Mouse (Mus musculus) limb, embryonic 14.5 days (tissue): Measurements from ENCODE around the gene Unc5b. TPM values are rescaled to one million over a fixed set of nuclear protein-coding genes. Genes with fewer than 3 reads are reported as not detected.

Experiments used
- ATAC-seq: fragments of 200-750 bp; cut with Nextera tagmentation; 2 replicates; pipeline ENCODE4 v1.8.0; 2017; ENCODE audit warnings: low read depth, moderate number of reproducible peaks, moderate TSS enrichment; ENCODE audit not compliant: low FRiP score
- DNase-seq: peaks from one replicate; pipeline ENCODE4 v3.0.0-alpha.2; 2015; ENCODE audit warnings: low spot score
- H3K27ac ChIP-seq: fragments of 300-500 bp; sonication (generic); replicated peaks from 2 replicates; pipeline ENCODE4 v1.5.1; 2014; ENCODE audit warnings: low read depth, mild to moderate bottlenecking, low read length, moderate library complexity, mixed read lengths
- H3K27me3 ChIP-seq: fragments of 300-500 bp; sonication (generic); 2 replicates; pipeline ENCODE4 v1.6.1; 2014; ENCODE audit warnings: low read length, mixed read lengths; ENCODE audit not compliant: control insufficient read depth, insufficient read depth
- H3K36me3 ChIP-seq: fragments of 300-500 bp; sonication (generic); 2 replicates; pipeline ENCODE4 v1.6.1; 2014; ENCODE audit warnings: mild to moderate bottlenecking, low read length, moderate library complexity, mixed read lengths; ENCODE audit not compliant: control insufficient read depth, insufficient read depth
- H3K4me1 ChIP-seq: fragments of 300-500 bp; sonication (generic); 2 replicates; pipeline ENCODE4 v1.6.1; 2014; ENCODE audit warnings: antibody characterized with exemption, low read length, mixed read lengths; ENCODE audit not compliant: control insufficient read depth, insufficient read depth
- H3K4me2 ChIP-seq: fragments of 300-500 bp; sonication (generic); replicated peaks from 2 replicates; pipeline ENCODE4 v1.6.1; 2014; ENCODE audit warnings: low read depth, mild to moderate bottlenecking, low read length, moderate library complexity; ENCODE audit not compliant: severe bottlenecking
- H3K4me3 ChIP-seq: fragments of 300-500 bp; sonication (generic); replicated peaks from 2 replicates; pipeline ENCODE4 v1.5.1; 2014; ENCODE audit warnings: low read length
- H3K9ac ChIP-seq: fragments of 300-500 bp; sonication (generic); 2 replicates; pipeline ENCODE4 v1.6.1; 2014; ENCODE audit warnings: mild to moderate bottlenecking, low read depth, low read length, moderate library complexity; ENCODE audit not compliant: severe bottlenecking
- H3K9me3 ChIP-seq: fragments of 300-500 bp; sonication (generic); 2 replicates; pipeline ENCODE4 v1.6.1; 2016; ENCODE audit warnings: low read length; ENCODE audit not compliant: control insufficient read depth
- POLR2A ChIP-seq: fragments of 200-500 bp; IDR thresholded peaks from 2 replicates; pipeline ENCODE4 v1.8.0; 2012; ENCODE audit warnings: inconsistent platforms, mild to moderate bottlenecking, moderate library complexity, borderline replicate concordance; ENCODE audit not compliant: insufficient read depth, insufficient read length; ENCODE audit errors: extremely low read depth
- WGBS: fragments of 180-500 bp; shearing (Covaris S2); extraction: QIAGEN DNeasy Blood & Tissue Kit; methylation state at CpG from one replicate; pipeline ENCODE4 v1.1.7; 2014; 5-methylcytosine and 5-hydroxymethylcytosine counted together
- polyA plus RNA-seq, 2 experiments: library from polyadenylated mRNA; depleted of rRNA in 1 of 2; stranded (reverse) in 1 of 2; unstranded in 1 of 2; fragments of >200 nt; fragmentation: Nextera tagmentation in 1 of 2; extraction: Ambion mirVana in 1 of 2; gene quantifications; 2 replicates each; pipeline versions ENCODE4 v1.2.1 to v1.2.3; 2012 to 2014

Unc5b gene
- polyA plus RNA-seq (2012; rRNA removed) (21.8 and 29.6 TPM in 2 replicates), polyA plus RNA-seq (2014; fragmentation: Nextera tagmentation; extraction: Ambion mirVana) (6.2 and 7.0 TPM in 2 replicates)

- TF ChIP-seq POLR2A, result peak; percentile 93
Measured at GRCm38 (mm10) chr10:60831379-60831778, at the start of gene Unc5b. Unc5b (minus strand) TSS chr10:60831581.

DNA sequence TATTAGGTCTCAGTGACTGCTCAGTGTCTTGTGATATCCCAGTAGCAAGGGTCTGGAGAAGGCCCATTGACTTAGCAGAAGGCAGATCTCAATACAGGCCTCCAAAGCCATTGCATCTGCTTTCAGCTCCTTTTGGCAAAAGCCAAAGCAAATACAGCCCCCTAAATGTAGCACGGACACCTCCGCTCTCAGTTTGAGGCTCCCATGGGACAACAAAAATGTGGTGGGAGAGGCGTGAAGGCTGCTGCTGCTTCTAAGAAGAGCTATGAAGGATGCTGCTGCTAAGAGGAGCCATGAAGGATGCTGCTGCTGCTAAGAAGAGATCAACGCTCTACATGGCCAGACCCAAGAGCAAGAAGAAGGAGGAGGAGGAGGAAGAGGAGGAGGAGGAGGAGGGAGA lies 48.4 kb upstream of the Unc5b start:
- WGBS, result 87% methylated on average over 4 of the region's 4 CpGs

More at GRCm38 (mm10) chr10:60831379-60831778, at the start of gene Unc5b:
- H3K9me3 ChIP-seq, result no peaks in the 10 kb centered on the region
- WGBS, result under 1% methylated on average over 48 of the region's 53 CpGs
- peak within 1 kb of the TSS; percentile 76 for H3K4me3 ChIP-seq
- peak within 1 kb of the TSS; percentile 74 for H3K27ac ChIP-seq
- H3K4me1 ChIP-seq, result peaks cover 38% of the 10 kb centered on the region
- H3K36me3 ChIP-seq, result no peaks in the 10 kb centered on the region
- peak within 1 kb of the TSS; percentile 79 for H3K9ac ChIP-seq
- peak within 1 kb of the TSS; percentile 96 for H3K4me2 ChIP-seq
- ATAC-seq, result peak; percentile 94
- peak; percentile 90 for DNase-seq
- no peaks in the 10 kb centered on the region; the same call in 1 of the 2 replicates for H3K27me3 ChIP-seq

DNA sequence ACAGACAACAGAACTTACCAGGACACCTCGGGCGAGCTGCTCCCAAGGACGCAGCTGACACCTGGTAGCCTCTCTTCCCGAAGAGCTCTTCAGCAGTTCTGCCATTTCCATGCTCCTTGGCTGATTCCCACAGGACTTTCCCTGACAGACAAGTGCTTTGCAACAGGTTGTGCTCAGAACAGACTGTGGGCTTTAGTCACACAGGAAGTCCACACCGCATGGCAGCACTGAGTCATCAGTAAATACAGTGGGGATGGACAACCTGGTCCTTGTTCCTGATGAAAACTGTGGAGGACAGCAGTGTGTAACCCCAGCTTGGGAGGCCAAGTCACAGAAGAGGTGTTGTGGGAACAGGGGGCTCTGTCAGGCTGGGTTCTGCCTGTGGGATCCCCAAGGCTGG lies 45.7 kb upstream of the Unc5b start:
- no peak overlapping the region for H3K9ac ChIP-seq
- no peaks in the 10 kb centered on the region for H3K27me3 ChIP-seq
- no peaks in the 10 kb centered on the region for H3K36me3 ChIP-seq
- H3K4me3 ChIP-seq, result no peak overlapping the region
- 85% methylated on average over 5 of the region's 5 CpGs for WGBS
- no peak for DNase-seq
- H3K4me2 ChIP-seq, result no peak overlapping the region
- H3K27ac ChIP-seq, result no peak overlapping the region
- TF ChIP-seq POLR2A, result no peak
- no peaks in the 10 kb centered on the region for H3K4me1 ChIP-seq
- no peak for ATAC-seq
- no peaks in the 10 kb centered on the region for H3K9me3 ChIP-seq

More for the DNA sequence above, 48.4 kb upstream of the Unc5b start:
- Histone ChIP-seq H3K4me2 (no peak overlapping the region), H3K36me3 (no peaks in the 10 kb centered on the region), H3K4me3 (no peak overlapping the region), H3K27me3 (no peaks in the 10 kb centered on the region), H3K9ac (no peak overlapping the region), H3K4me1 (no peaks in the 10 kb centered on the region), H3K27ac (no peak overlapping the region), H3K9me3 (no peaks in the 10 kb centered on the region)
- no peak for TF ChIP-seq POLR2A
- no peak for DNase-seq
- no peak for ATAC-seq

GRCm38 (mm10) chr10:60875011-60875410 lies 43.6 kb upstream of the Unc5b start:
- H3K9ac ChIP-seq, result no peak overlapping the region
- ATAC-seq, result no peak
- H3K27ac ChIP-seq, result no peak overlapping the region
- H3K9me3 ChIP-seq, result no peaks in the 10 kb centered on the region
- H3K4me1 ChIP-seq, result no peaks in the 10 kb centered on the region
- no peak for DNase-seq
- H3K4me2 ChIP-seq, result no peak overlapping the region
- H3K27me3 ChIP-seq, result no peaks in the 10 kb centered on the region
- no peak overlapping the region for H3K4me3 ChIP-seq
- 84% methylated on average over 1 of the region's 1 CpGs for WGBS
- H3K36me3 ChIP-seq, result no peaks in the 10 kb centered on the region
- TF ChIP-seq POLR2A, result no peak

GRCm38 (mm10) chr10:60863318-60863717 lies 31.9 kb upstream of the Unc5b start:
- 81% methylated on average over 6 of the region's 6 CpGs for WGBS
- Histone ChIP-seq H3K27me3 (no peaks in the 10 kb centered on the region), H3K4me1 (0 out of 2 replicates have a peak, but pooled peaks cover 3% of the 10 kb centered on the region), H3K36me3 (no peaks in the 10 kb centered on the region), H3K4me3 (no peak overlapping the region), H3K9ac (no peak overlapping the region), H3K9me3 (no peaks in the 10 kb centered on the region), H3K27ac (no peak overlapping the region), H3K4me2 (no peak overlapping the region)
- no peak for TF ChIP-seq POLR2A
- DNase-seq, result no peak
- no peak for ATAC-seq
